Mouse (Mus musculus): ENCODE results near the gene Aadac. TPM values are rescaled to one million over a fixed set of nuclear protein-coding genes. Genes with fewer than 3 reads are reported as not detected.

Aadac gene
- polyA plus RNA-seq (2014; fragmentation: Illumina TruSeq; extraction: RNeasy Lipid Tissue Mini Kit (QIAGEN cat#74804); ENCODE audit: low read depth, low replicate concordance): 1,517 TPM

DNA sequence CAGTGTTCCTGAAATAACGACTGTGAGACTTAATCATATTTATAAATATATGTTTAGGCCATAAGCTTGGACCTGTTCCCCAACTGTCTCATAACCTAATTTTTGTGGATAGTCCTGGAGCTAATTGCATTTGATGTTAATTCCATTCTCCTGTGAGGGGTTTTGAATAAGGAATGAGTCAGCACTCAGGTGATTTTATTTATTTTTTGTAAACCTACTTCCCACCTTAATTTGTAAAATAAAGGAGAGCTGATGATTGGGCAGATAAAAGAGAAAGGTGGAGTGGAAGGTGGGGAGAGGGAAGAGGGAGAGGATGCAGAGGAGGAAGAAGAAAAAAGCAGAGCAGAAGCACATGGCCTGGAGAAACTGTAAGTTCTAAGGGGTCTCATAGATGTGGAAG lies at the start of gene Aadac:
Gene Aadac, plus strand, starts transcription at position 301 of the 400 bp plus-strand sequence.

DNA sequence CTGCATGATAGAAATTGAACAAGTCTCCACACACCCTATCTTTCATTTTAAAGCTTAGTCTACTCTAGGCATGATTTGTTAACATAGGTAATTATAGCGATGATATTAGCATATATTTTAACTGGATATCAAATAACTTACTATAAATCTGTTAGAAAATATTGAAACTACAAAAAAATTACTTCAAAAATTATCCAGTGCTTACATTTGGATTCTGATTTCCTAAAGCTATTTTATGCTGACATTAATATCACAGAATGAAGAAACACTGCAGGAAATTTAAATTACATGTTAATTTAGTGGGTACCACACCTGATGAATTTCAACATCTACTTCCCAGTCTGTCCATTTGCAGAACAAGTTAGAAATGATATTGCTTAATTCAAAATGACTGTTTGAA lies 19.1 kb upstream of the Aadac start, which contains the start of gene Aadacl2:
Gene Aadacl2, plus strand, starts transcription at position 301 of the 400 bp plus-strand sequence.

DNA sequence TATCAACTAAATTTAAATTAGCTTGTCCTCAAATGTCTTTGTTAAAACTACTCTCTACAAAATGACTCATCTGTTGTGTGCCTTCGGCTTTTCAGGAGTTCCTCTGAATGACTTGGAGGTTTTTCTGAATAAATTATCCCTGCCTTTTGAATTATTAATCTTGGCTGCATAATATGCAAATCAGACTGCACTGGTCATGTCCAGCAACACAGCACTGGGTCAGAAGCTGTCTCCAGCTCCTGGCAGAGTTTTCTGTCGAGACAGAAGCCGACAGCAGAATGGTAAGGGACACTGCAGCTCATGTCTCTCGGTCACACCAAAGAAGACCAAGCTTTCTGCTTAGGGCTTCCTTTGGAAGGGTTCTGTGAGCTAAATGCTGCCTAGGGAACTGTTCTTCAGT lies 56.1 kb downstream of the Aadac start, which contains the start of gene Sucnr1:
Gene Sucnr1, plus strand, starts transcription at position 222 of the 400 bp plus-strand sequence.

Other genes starting within 250 kb of the Aadac start
- not detected for gene Gm8298, start 164.7 kb upstream of the Aadac start, polyA plus RNA-seq (2014; fragmentation: Illumina TruSeq; extraction: RNeasy Lipid Tissue Mini Kit (QIAGEN cat#74804); ENCODE audit: low read depth, low replicate concordance)
- gene C130079G13Rik, start 100.5 kb upstream of the Aadac start, polyA plus RNA-seq (2014; fragmentation: Illumina TruSeq; extraction: RNeasy Lipid Tissue Mini Kit (QIAGEN cat#74804); ENCODE audit: low read depth, low replicate concordance): not detected
- gene Aadacl2, start 19.0 kb upstream of the Aadac start, polyA plus RNA-seq (2014; fragmentation: Illumina TruSeq; extraction: RNeasy Lipid Tissue Mini Kit (QIAGEN cat#74804); ENCODE audit: low read depth, low replicate concordance): not detected
- 129 TPM for gene Sucnr1, start 56.2 kb downstream of the Aadac start, polyA plus RNA-seq (2014; fragmentation: Illumina TruSeq; extraction: RNeasy Lipid Tissue Mini Kit (QIAGEN cat#74804); ENCODE audit: low read depth, low replicate concordance)

Measured in liver, adult 10 weeks (tissue).